Mouse (Mus musculus): ENCODE data around the gene N4bp2.

DNA sequence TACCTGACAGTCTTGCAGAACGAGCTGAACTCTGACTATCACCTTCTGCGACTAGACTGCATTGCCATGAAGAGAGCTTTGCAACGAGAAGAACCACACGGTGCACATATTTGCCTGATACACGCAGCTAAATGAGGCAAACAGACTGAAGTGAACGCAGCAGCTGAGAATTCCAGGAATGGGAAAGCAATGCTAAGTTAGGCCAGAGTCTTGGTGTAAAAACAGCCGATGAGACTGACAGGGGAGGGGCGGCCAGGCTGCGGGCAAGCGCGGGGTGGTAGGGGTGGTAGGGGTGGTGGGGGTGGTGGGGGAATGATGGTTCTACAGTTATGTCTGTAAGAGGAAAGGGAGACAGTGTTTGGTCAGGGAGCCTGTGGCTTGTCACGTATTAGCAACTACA lies 95.6 kb downstream of the N4bp2 start:
- TF ChIP-seq POLR2A (IDR thresholded peaks at IDR 0.05; ENCODE audit: low read depth, low read length) = no peak
- no peak for TF ChIP-seq CTCF (IDR thresholded peaks at IDR 0.05; ENCODE audit: borderline replicate concordance, insufficient read depth, low read length)

Measured in embryonic fibroblast, embryonic 13.5 days (primary cell).